Mouse (Mus musculus): ENCODE measurements at regions not wholly inside any gene's neighbourhood (a gene's known extent, or its start where the extent isn't known, plus 50 kb on each side); places are given as distances from the start of the nearest gene placed in this dataset.

DNA sequence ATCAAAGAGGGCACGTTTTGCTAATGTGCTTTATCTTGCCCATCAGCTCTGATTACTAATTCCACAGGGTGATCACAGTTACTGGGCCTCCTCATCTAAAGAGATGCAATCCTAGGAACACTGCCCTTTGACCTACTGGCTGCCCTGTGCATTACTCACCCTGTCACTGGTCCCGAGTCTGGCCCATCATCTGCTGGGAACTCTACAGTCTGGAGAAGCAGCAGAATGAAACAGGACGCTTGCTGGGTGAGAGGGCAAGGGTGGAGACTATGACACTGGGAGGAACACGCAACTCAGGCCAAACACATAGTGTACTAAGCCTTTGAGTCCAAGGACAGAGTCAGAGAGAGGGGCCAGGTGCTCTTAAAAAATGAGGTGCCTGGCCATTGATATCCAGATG is 263.8 kb downstream of the Ets1 start:
- TF ChIP-seq GATA1 (IDR thresholded peaks at IDR 0.05; ENCODE audit: borderline replicate concordance, low read length) (no peak), FLI1 (IDR thresholded peaks at IDR 0.05; ENCODE audit: low read length) (no peak)
